Mouse (Mus musculus) cerebellum, adult 2 months (tissue): ENCODE data around the gene Platr17.

Source experiments
- CTCF ChIP-seq: fragments of 200-500 bp; IDR thresholded peaks from 2 replicates; pipeline ENCODE4 v1.5.1; 2011; ENCODE audit warnings: low read depth, mild to moderate bottlenecking, control low read depth, low read length, moderate library complexity, borderline replicate concordance; ENCODE audit not compliant: insufficient read depth
- POLR2A ChIP-seq: fragments of 200-500 bp; IDR thresholded peaks from 2 replicates; pipeline ENCODE4 v1.6.1; 2011; ENCODE audit warnings: low read length, control low read depth, borderline replicate concordance; ENCODE audit not compliant: insufficient read depth

DNA sequence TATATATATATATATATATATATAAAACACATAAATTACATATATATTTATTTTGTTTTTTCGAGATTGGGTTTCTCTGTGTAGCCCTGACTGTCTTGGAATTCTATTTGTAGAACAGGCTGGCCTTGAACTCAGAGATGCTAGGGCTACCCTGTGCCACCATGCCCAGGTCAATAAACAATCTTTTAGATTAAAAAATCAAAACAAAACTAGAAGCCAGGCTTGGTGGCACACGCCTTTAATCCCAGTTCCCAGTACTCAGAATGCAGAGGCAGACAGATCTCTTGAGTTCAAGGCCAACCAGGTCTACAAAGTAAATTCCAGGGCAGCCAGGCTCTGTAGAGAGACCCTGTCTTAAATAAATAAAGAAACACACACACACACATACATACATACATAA is 13.6 kb upstream of the Platr17 start:
- no peak for TF ChIP-seq POLR2A
- TF ChIP-seq CTCF = no peak
